Mouse (Mus musculus) monocyte, adult 2 months (primary cell): ENCODE data around the gene Adk.

Experiments used
- DNase-seq, 2 experiments: peaks; one replicate each; pipeline ENCODE4 v3.0.0; 2022; ENCODE audit warnings: low spot score in 2 of 2, low read depth in 1 of 2

Adk gene

GRCm38 (mm10) chr14:21052112-21052780, at the start of gene Adk, which contains the start of gene Ap3m1:
Gene Adk, plus strand, starts transcription at chr14:21052574.
Gene Ap3m1, minus strand, starts transcription at chr14:21052508.
- DNase-seq: peak; percentile 85 to 93

GRCm38 (mm10) chr14:21013800-21014334, 38.5 kb upstream of the Adk start:
- DNase-seq: no peak

DNA sequence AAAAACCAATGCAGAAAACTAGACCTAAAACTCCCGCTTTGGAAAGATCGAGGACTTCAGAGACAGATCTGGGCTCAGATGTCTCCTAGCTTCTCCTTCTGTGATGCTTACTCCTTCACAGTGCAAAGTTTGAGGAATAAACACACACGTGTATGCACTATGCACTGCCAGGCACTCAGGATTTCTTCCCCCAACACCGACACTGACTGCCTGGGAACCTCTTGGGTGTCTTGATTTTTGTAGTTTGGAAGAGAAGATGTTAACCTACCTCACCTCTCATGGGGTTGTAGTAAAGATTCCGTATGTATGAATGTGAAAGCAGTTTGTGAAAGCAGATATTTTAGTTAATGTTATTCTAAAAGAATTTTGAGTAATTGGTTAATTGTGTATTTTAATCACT, 34.5 kb upstream of the Adk start:
- DNase-seq: no peak

GRCm38 (mm10) chr14:21018977-21019376, 33.4 kb upstream of the Adk start:
- no peak for DNase-seq

GRCm38 (mm10) chr14:21020435-21020834, 31.9 kb upstream of the Adk start:
- DNase-seq: no peak

DNA sequence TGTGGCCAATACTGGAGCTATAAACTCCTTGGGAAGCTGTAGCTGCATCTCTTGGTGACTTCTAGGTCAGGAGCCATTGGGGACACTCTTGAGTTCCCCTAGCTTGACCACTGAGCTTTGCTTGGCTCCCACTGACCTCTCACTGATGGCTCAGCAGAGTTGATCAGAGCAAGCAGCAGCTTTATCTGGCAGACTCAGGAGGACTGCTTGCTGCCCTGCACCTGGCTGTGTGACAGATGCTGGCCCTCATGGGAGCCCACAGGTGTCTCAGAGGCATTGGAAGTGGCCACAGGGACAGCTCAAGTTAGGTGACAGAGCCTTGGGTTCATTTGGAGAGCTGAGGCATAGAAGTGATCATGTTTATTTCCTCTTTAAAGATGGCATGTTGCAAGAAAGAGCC, 24.8 kb upstream of the Adk start:
- DNase-seq: no peak

- no peak for DNase-seq
Observed at GRCm38 (mm10) chr14:21029025-21029659, 23.2 kb upstream of the Adk start.

DNA sequence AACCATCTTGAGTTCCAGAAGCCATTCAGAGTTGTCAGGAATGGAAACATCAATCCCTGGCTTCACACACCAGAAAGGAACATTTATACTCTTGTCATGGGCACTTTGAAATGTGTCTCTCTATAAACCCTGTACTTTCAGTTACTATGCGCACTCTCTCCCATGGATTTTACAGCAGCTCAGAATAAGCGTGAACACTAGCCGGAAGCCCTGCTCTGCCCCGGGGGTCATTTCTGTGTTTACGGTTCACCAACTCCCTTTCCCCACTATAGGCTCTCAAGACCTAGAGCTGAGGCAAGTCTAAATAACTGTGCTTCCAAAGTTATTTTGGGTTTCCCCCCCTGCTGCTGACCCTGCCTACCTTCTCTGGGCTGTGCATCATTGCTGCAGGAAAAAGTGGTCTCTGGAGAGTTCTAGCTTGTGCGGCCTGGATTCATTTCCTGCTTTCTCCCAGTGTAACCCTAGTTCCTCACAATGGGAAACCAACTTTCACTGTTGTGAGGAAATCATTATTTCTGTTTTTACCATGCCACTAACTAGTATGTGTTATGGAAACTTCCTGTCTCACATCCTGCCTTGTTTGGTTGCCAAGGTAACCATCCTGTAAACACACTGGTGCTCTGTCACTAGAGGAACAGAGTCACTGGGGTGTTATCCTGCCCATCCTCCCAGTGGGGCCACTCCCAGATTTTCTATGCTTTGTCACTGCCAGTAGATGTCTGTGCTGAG, 20.4 kb upstream of the Adk start:
- DNase-seq: peak; percentile 58 to 81

DNA sequence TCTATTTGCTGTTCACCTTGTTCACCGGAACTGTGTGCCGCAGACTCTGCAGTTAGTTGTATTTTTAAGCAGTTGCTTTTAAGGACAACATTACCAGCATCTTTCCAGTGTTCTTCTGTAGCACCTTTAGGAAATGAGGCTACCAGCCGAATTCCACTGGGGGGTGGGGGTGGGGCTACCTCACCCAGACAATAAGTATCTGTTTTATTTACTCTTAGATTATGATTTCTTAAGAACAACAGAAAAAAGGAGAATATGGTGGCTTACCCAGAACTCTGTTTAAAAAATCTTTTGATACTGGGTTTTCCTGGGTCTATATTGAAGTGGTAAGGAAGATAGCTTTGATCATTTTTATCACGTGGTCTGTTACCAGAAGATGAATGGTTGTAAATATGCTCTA, 18.1 kb upstream of the Adk start:
- DNase-seq: no peak

DNA sequence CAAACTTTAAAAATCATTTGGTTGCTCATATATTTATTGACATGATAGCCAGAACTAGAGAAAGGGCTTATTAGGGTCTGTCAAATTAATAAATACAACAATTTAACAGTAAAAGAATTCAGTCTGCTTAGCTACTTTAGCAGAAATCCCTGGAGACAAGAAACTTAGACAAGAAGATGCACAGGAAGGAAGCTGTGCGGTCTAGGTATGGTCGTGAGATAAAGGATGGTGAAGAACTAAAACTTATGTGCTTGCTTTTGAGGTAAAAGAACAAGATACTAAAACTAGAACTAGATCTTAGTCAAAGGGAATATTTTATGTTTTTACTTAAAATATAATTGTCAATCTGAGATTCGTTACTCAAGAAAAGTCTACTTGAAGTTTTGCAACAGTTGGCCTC, 17.6 kb upstream of the Adk start:
- DNase-seq: no peak

DNA sequence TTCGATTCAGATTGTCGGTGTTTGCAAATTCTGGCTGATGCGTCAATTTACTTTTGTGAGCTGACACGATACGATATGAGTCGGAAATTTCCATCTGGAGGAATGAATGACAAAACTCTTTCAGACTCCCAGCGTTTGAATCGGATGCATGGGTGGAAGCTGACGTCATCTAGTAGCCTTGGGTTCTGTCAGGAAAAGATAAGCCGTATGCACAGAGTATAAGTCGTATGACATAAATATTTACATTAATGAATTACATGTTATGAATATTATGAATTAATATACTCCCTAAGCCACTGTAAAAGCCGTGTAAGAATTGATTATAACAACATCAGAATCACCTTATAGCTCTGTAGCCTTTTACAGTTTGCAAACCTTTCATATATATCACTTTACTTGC, 13.3 kb upstream of the Adk start:
- DNase-seq: no peak

GRCm38 (mm10) chr14:21039623-21040022, 12.8 kb upstream of the Adk start:
- DNase-seq: no peak

GRCm38 (mm10) chr14:21047840-21048239, 4.5 kb upstream of the Adk start:
- peak in 1 of 2 experiments; percentile 34 for DNase-seq

DNA sequence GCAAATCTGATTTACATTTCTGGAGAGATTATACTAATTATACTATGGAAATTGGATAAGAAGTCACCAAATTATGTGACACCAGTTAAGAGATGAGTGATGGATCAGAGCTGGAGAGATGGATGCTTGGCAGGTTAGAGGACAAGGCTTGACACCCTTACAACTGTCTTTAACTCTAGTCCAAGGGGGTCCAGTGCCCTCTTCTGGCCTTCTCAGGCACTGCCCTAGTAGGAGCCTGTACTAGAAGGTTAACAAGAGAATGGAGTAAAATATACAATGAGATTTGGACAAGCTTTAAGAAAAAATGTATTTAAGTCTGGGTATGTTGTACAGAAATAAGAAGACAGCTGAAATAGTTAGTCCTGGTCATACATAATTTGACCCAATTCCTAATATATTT, 3.5 kb upstream of the Adk start:
- DNase-seq: peak in 1 of 2 experiments; percentile 33

DNA sequence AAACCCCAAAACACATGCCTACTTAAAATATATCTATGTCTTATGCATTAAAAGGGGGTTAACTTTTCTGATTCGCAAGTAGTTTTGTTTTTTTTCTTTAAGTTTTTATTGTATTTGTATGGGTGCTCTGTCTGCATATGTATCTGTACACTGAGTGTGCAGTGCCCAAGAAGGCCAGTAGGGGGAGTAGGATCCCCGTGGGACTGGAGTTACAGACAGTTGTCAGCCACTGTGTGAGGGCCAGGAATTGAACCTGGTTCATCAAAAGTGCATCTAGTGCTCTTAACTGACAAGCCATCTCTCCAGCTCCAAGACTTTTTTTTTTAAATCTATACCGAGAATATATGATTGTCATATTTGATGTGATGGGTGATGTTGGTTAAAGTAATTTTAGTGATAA, 1.6 kb upstream of the Adk start:
- DNase-seq: peak; percentile 22 to 24

GRCm38 (mm10) chr14:21051380-21052111, 828 bp upstream of the Adk start:
- DNase-seq: no peak

GRCm38 (mm10) chr14:21052781-21053130, 382 bp downstream of the Adk start:
- DNase-seq: peak in 1 of 2 experiments; percentile 24

- no peak for DNase-seq
Observed at GRCm38 (mm10) chr14:21053151-21053550, 777 bp downstream of the Adk start.

- no peak for DNase-seq
Observed at GRCm38 (mm10) chr14:21053586-21053985, 1.2 kb downstream of the Adk start.

GRCm38 (mm10) chr14:21058972-21059371, 6.6 kb downstream of the Adk start:
- DNase-seq: no peak

DNA sequence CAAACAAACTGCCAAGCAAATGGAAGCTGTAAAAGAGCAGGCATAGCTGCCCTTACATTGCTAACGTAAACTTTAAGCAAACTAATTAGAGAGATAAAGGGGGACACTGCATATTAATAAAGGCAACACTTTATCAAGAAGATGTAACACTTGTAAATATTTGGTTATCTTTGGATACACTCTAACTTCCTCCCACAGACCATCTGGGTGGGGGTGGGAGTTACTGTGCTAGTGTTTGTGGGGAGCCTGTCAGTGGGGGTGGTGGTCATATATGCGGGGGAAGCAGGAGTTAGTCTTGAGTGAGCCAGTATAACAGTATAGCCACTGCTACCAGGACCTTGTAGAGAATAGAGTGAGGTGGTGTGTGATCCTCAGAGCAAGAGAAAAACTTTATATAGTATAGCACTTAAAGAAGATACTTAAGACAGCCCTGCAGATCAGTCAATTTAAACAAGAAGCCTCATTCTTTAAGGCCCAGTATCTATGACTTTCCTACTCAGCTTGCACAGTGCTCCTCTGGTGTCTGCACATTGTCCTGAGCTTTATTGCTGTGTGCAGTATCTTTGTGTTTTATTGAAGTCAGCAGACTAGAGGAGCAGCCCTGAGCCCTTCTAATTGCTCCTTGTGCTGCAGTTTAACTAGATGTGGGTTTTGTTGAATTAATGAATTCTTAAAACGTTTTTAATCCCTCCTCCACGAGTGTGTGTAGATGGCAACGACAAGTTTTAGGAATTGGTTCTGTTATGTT, 10.6 kb downstream of the Adk start:
- DNase-seq: no peak
